Mouse (Mus musculus) layer of hippocampus, postnatal 25 days (tissue): Measurements from ENCODE around the gene Ppp2r5e. TPM values are rescaled to one million over a fixed set of nuclear protein-coding genes. Genes with fewer than 3 reads are reported as not detected.
"Not testable (repeated sequence)": the region's sequence is repeated elsewhere in the genome, so short reads cannot be mapped to it uniquely, and the experiment has no call there.

Source experiments
- DNase-seq, 2 experiments: peaks; one replicate each; pipeline ENCODE4 v3.0.0; 2022; ENCODE audit warnings: mixed read lengths in 2 of 2, low spot score in 1 of 2; ENCODE audit errors: extremely low spot score in 1 of 2
- total RNA-seq, 2 experiments: library from RNA; stranded (reverse); gene quantifications; 2 replicates each; pipeline ENCODE4 v1.2.3; 2021

The Ppp2r5e gene
- total RNA-seq, 2 experiments from 2014 or later = 74.0 to 80.2 TPM

- no peak for DNase-seq
These were observed 143.0 kb downstream of the Ppp2r5e start for GRCm38 (mm10) chr12:75453027-75453426.

DNA sequence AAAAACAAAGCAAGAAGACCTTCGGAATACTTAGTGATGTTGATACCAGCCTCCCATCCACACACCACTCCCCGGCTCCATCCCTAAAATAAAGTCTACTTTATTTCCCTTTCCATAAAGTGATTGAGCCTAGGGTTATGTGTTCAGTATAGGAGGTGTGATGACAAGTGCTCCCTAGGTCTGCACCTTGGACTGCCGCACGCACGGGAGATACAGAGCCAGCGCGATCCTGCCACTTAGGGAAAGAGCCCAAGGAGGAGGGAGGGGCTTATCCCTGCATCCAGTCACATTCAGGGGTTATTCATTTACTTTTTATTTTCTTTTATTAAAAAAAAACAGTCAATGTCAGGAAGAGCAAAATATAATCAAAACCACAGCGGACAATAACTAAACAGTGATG lies 145.5 kb downstream of the Ppp2r5e start:
- DNase-seq = no peak

DNA sequence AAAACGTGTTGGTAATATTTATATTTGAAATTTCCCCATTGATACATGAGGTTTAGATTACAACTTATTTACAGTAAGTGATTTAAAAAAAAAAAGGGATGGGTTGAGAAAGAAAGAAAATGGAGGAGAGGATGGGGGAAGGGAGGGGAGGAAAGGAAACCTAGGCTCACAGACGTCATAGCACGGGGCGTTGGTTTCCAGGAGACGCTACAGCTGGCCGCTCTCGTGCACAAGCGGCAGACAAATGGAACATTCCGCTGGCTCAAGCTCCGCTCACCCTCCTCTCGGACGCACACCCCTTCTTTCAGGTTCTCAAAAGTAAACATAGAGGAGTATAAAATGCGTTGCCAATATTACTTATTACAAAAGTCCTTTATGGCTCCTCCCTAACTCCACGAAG lies 146.0 kb downstream of the Ppp2r5e start:
- no peak for DNase-seq

DNA sequence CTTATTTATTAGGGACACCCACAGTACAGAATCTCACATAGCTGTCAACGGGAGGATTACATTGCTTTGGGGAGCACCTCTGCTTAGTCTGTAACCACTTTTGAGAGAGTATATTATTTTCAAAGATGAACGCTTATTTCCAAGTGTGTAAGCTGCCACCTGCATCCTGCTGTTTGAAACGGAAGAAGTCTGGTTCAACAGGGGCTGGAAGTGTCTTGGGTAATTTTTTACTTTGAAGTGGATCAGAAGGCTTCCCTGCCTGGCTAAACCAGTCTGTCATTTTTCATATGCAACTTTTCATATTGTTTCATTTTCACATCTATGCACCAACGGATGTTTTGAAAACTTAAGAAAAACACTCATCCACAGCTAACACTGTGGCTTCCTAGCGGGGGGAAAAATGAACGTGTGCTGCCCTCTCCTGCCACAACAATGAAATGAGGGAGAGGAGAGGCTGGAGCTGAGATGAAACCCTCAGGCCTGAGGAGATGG lies 146.5 kb downstream of the Ppp2r5e start:
- no peak for DNase-seq

GRCm38 (mm10) chr12:75448921-75449320 lies 147.1 kb downstream of the Ppp2r5e start:
- DNase-seq = peak in 1 of 2 experiments; percentile 50

- DNase-seq = no peak
These were observed 149.8 kb downstream of the Ppp2r5e start for GRCm38 (mm10) chr12:75446245-75446644.

DNA sequence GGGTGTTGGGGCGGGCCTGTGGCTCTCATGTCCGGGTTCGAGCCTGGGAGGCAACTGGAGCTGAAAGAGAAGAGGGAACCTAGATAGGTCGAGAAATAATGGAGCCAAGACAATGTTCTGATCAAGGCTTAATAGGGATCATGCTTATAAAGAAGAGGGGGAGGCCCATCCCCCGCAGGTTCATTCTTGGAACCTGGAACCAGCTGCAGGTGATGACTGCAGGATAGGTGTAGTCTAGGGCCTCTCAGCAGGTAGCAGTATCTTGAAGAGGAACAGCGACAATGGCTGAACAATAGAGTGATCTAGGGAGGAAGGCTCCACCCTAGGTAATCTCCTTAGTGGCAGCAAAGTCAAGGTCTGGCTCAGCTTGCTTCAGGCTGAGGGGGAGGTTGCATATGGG lies 163.6 kb downstream of the Ppp2r5e start:
- not testable (repeated sequence) for DNase-seq

DNA sequence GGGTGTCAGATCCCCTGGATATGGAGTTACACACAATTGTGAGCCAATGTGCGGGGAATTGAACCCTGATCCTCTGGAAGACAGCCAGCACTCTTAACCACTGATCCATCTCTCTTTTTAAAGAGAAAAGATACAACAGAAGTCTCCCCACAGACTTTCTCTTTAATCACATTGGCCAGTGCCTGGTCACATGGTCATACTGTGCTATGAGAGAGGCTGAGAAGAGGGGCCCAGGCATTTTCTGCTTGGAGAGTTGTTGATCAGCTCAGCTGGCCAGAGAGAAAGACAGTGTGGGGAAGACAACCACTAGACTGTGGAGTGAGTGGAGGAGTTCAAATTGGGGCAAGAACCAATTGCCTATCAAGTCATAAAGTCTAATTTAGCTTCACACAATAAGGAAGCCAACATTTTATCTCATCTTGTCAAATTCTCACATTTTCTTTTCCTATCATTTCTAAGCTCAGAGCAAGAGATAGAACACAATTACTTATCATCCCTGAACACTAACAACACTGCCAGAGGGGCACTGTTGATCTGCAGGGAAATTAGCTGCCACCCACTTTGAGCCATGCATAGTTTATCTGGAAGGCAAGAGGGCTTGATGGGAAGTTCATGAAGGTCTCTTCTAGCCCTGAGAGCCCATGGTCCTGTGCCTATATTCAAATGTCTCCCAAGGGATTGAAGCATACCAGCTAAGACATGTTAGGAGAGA lies 166.2 kb downstream of the Ppp2r5e start:
- no peak for DNase-seq

DNA sequence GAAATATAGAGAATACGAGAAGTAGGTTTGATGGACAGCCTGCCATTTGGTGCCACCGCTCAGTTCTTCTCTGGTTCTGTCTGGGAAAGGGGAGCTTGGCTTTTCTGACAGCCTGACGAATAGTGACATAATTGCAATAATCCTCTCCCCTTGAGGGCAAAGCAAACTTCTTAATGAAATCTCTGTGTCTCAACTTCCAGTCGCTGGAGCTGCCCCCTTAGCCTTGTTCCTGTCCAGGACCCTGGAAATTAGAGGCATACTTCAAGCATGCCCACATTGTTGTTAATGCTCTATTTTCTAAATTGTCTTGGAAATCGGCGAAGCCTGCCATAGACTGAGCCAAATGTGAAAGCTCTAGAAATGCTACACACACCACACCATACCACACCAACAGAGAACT lies 167.3 kb downstream of the Ppp2r5e start:
- no peak for DNase-seq

DNA sequence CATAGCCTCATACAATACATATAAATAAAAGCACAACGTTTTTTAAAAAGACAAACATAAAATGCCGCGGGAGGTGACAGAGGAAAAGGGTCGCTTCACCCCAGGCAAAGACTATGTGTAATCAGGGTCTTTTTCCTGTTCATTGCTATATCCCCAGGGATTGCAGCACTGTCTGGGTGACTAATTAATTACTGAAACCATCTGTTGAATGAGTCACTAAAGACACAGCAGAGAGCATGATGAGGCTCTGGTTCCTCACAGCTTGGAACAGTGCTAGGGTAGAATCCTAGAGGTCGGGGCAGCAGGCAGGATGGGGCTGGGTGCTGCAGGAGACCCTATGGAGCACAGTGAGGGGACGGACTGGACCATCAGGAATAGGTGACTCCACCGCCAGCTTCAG lies 170.2 kb downstream of the Ppp2r5e start:
- no peak for DNase-seq

DNA sequence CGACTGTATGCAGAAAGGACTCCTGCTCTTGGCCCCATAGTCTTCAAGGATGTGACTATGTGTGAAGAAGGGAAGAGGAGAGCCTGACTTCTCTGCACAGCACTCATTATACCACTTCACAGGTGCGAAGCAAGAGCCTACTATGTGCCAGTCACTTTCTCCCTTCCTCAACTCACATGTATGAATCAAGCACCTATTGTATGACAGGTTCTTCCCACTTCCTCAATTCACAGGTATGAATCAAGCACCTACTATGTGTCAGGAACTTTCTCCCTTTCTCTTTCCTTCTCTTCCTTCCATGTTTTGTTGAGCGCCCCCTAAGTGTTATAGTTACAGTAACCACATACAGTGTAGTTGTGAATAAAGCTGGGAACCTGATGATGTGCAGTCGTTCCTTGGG lies 171.2 kb downstream of the Ppp2r5e start:
- DNase-seq = no peak

- DNase-seq = no peak
These were observed 171.7 kb downstream of the Ppp2r5e start for GRCm38 (mm10) chr12:75424359-75424758.

DNA sequence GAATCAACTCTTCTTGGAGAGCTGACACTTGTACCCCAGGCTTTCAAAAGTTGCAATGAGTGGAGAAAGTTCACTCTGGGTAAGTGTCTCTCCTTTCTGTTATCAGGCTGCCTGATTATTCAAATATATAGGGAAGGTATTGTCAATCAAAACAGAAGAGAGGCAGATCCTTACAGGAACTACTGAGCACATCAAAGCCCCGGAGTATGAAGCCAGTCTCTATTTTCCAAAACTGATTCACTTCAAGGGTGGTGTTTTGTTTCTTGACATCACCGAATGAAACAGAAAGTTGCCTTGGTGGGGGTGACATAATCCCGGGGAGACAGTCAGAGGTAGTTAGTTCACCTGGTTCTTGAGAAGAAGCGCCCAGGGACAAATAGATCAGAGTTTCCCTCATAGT lies 179.4 kb downstream of the Ppp2r5e start, which contains the start of gene Gphb5:
Gene Gphb5 (minus strand): TSS at position 101 of the 400 bp plus-strand sequence.
- no peak for DNase-seq

- DNase-seq = no peak
These were observed 181.1 kb downstream of the Ppp2r5e start for GRCm38 (mm10) chr12:75414991-75415390.

DNA sequence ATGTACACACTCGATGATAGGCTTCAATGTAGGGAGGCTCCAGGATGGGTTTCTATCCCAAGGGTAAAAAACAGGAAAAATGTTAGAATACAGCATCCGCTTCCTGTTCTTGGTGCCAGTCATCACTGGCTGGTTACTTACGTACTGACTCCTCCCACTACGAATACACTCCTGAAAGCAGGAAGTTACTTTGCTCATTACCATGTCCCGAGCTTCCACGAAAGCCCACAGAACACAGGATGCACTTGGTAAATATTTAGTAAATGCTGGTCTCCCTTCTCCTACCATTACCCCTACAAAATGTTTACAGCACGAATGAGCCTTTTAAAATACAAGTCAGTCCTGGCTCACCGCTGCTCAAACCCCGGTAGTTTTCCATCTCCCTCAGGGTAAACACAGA lies 183.1 kb downstream of the Ppp2r5e start:
- no peak for DNase-seq

Other genes starting within 250 kb of the Ppp2r5e start
- gene Gphb5, start 179.5 kb downstream of the Ppp2r5e start, total RNA-seq = not detected
- 1 to 10 TPM; 3.5 to 3.9 TPM for gene Wdr89, start 73.3 kb upstream of the Ppp2r5e start, total RNA-seq
- gene Sgpp1, start 139.5 kb upstream of the Ppp2r5e start, total RNA-seq = 10 to 100 TPM; 30.1 to 34.8 TPM
- 10 to 100 TPM; 23.0 to 25.5 TPM for gene Syne2, start 221.9 kb upstream of the Ppp2r5e start, total RNA-seq